Mouse (Mus musculus) gastrocnemius, adult 8-10 months (tissue): ENCODE measurements around the gene Gm28041. TPM values are rescaled to one million over a fixed set of nuclear protein-coding genes. Genes with fewer than 3 reads are reported as not detected.

Experiments
- total RNA-seq, 4 experiments: library from RNA; stranded (reverse); gene quantifications; 2 replicates each; pipeline ENCODE4 v1.2.4; 2022

Gm28041 gene
- total RNA-seq, 4 experiments from 2014 or later, result 0.63 to 1.1 TPM; not detected in 2

Other genes with a start within 250 kb of the Gm28041 start
- 1 to 10 TPM; 1.8 to 2.9 (median 2.1) TPM for gene Rsl1, start 202.6 kb downstream of the Gm28041 start, total RNA-seq
- gene Zfp455, start 181.2 kb downstream of the Gm28041 start, total RNA-seq, result 1 to 10 TPM in 1 of 4 experiments, under 1 TPM in 3; 0.41 to 1.0 (median 0.70) TPM
- gene Zfp458, start 97.3 kb downstream of the Gm28041 start, total RNA-seq, result 1 to 10 TPM in 3 of 4 experiments, under 1 TPM in 1; 0.83 to 1.7 (median 1.2) TPM
- 1 to 10 TPM; 3.9 to 6.5 (median 4.9) TPM for gene Zfp457, start 69.2 kb downstream of the Gm28041 start, total RNA-seq
- gene Zfp595, start 43.2 kb downstream of the Gm28041 start, total RNA-seq, result 1 to 10 TPM; 1.3 to 2.0 (median 1.5) TPM
- 1 to 10 TPM in 1 of 4 experiments, under 1 TPM in 2, not detected in 1; 0.78 to 1.0 (median 0.90) TPM for gene Gm28044, start 15.2 kb downstream of the Gm28041 start, total RNA-seq
- 1 to 10 TPM; 1.0 to 1.3 (median 1.1) TPM for gene Zfp953, start 15.1 kb downstream of the Gm28041 start, total RNA-seq
- under 1 TPM; 0.08 to 0.54 (median 0.15) TPM for gene Zfp456, start 77 bp upstream of the Gm28041 start, total RNA-seq
- gene Zfp429, start 24.1 kb upstream of the Gm28041 start, total RNA-seq, result 1 to 10 TPM in 2 of 4 experiments, under 1 TPM in 2; 0.88 to 1.3 (median 1.1) TPM
- gene Zfp459, start 45.7 kb upstream of the Gm28041 start, total RNA-seq, result 1 to 10 TPM in 1 of 4 experiments, under 1 TPM in 3; 0.22 to 1.7 (median 0.53) TPM
- 1 to 10 TPM; 7.1 to 8.5 (median 8.2) TPM for gene Zfp874a, start 75.9 kb upstream of the Gm28041 start, total RNA-seq
- 10 to 100 TPM; 11.1 to 16.0 (median 13.9) TPM for gene Zfp874b, start 108.5 kb upstream of the Gm28041 start, total RNA-seq
- gene Zfp58, start 124.8 kb upstream of the Gm28041 start, total RNA-seq, result 1 to 10 TPM; 2.9 to 3.5 (median 3.1) TPM
- under 1 TPM in 3 of 4 experiments, not detected in 1; 0.39 to 0.94 (median 0.58) TPM for gene Gm26965, start 150.4 kb upstream of the Gm28041 start, total RNA-seq
- gene Zfp87, start 150.4 kb upstream of the Gm28041 start, total RNA-seq, result 1 to 10 TPM; 3.2 to 4.6 (median 4.3) TPM
- gene Zfp748, start 178.1 kb upstream of the Gm28041 start, total RNA-seq, result 1 to 10 TPM; 2.1 to 2.7 (median 2.3) TPM
- 1 to 10 TPM; 2.4 to 3.6 (median 3.3) TPM for gene Zfp729b, start 234.0 kb upstream of the Gm28041 start, total RNA-seq